Mouse (Mus musculus): ENCODE results near the gene Dbil5.
A peak's percentile ranks its signal among the peaks of the same experiment; 100 is the strongest.

The Dbil5 gene

GRCm38 (mm10) chr11:76225051-76225450 lies 7.6 kb downstream of the Dbil5 start:
- DNase-seq (ENCODE audit: low spot score in 2 of 2): no peak

- no peak for DNase-seq (ENCODE audit: low spot score in 2 of 2)
These were observed 18.7 kb downstream of the Dbil5 start for GRCm38 (mm10) chr11:76236136-76236535.

- no peak for DNase-seq (ENCODE audit: low spot score in 2 of 2)
These were observed 22.3 kb downstream of the Dbil5 start for GRCm38 (mm10) chr11:76239750-76240149.

- peak; percentile 95 to 97 for DNase-seq (ENCODE audit: low spot score in 2 of 2)
These were observed 25.7 kb downstream of the Dbil5 start, which contains the start of the genes Mrm3 and Glod4 for GRCm38 (mm10) chr11:76242901-76243810. Gene Mrm3, plus strand, starts transcription at chr11:76243715. Gene Glod4, minus strand, starts transcription at chr11:76243725.

- no peak for DNase-seq (ENCODE audit: low spot score in 2 of 2)
These were observed 26.6 kb downstream of the Dbil5 start for GRCm38 (mm10) chr11:76243811-76244546.

- no peak for DNase-seq (ENCODE audit: low spot score in 2 of 2)
These were observed 29.0 kb downstream of the Dbil5 start for GRCm38 (mm10) chr11:76246439-76246838.

- DNase-seq (ENCODE audit: low spot score in 2 of 2): no peak
These were observed 29.8 kb downstream of the Dbil5 start for GRCm38 (mm10) chr11:76247239-76247638.

- DNase-seq (ENCODE audit: low spot score in 2 of 2): no peak
These were observed 34.6 kb downstream of the Dbil5 start for GRCm38 (mm10) chr11:76252036-76252435.

- peak; percentile 85 to 91 for DNase-seq (ENCODE audit: low spot score in 2 of 2)
These were observed 35.9 kb downstream of the Dbil5 start for GRCm38 (mm10) chr11:76253145-76253917.

- DNase-seq (ENCODE audit: low spot score in 2 of 2): no peak
These were observed 36.5 kb downstream of the Dbil5 start for GRCm38 (mm10) chr11:76253918-76254264.

GRCm38 (mm10) chr11:76255431-76256001 lies 38.1 kb downstream of the Dbil5 start:
- DNase-seq (ENCODE audit: low spot score in 2 of 2): peak; percentile 62 to 78

- no peak for DNase-seq (ENCODE audit: low spot score in 2 of 2)
These were observed 38.7 kb downstream of the Dbil5 start for GRCm38 (mm10) chr11:76256129-76256528.

- no peak for DNase-seq (ENCODE audit: low spot score in 2 of 2)
These were observed 40.0 kb downstream of the Dbil5 start for GRCm38 (mm10) chr11:76257386-76257785.

- DNase-seq (ENCODE audit: low spot score in 2 of 2): no peak
These were observed 41.1 kb downstream of the Dbil5 start for GRCm38 (mm10) chr11:76258511-76258910.

GRCm38 (mm10) chr11:76260208-76261050 lies 43.0 kb downstream of the Dbil5 start:
- DNase-seq (ENCODE audit: low spot score in 2 of 2): no peak

- DNase-seq (ENCODE audit: low spot score in 2 of 2): no peak
These were observed 43.8 kb downstream of the Dbil5 start for GRCm38 (mm10) chr11:76261224-76261623.

GRCm38 (mm10) chr11:76262611-76263351 lies 45.4 kb downstream of the Dbil5 start:
- DNase-seq (ENCODE audit: low spot score in 2 of 2): no peak

- DNase-seq (ENCODE audit: low spot score in 2 of 2): no peak
These were observed 50.1 kb downstream of the Dbil5 start for GRCm38 (mm10) chr11:76267550-76267949.

- peak; percentile 58 to 66 for DNase-seq (ENCODE audit: low spot score in 2 of 2)
These were observed 50.6 kb downstream of the Dbil5 start for GRCm38 (mm10) chr11:76268001-76268459.
